Mouse (Mus musculus) lung, embryonic 14.5 days (tissue): Measurements from ENCODE around the gene Ppcdc. TPM values are rescaled to one million over a fixed set of nuclear protein-coding genes. Genes with fewer than 3 reads are reported as not detected.

ENCODE experiments used
- ATAC-seq: fragments of 200-750 bp; cut with Nextera tagmentation; 2 replicates; pipeline ENCODE4 v1.8.0; 2017; ENCODE audit warnings: mild to moderate bottlenecking, moderate TSS enrichment, moderate library complexity; ENCODE audit not compliant: insufficient read depth
- DNase-seq: peaks from one replicate; pipeline ENCODE4 v3.0.0-alpha.2; 2015
- H3K27ac ChIP-seq: fragments of 300-500 bp; sonication (generic); 2 replicates; pipeline ENCODE4 v1.5.1; 2014; ENCODE audit warnings: low read depth, mild to moderate bottlenecking, moderate library complexity
- H3K27me3 ChIP-seq: fragments of 300-500 bp; sonication (generic); 2 replicates; pipeline ENCODE4 v1.6.1; 2014; ENCODE audit warnings: low read length, control low read depth; ENCODE audit not compliant: insufficient read depth
- H3K36me3 ChIP-seq: fragments of 300-500 bp; sonication (generic); 2 replicates; pipeline ENCODE4 v1.6.1; 2014; ENCODE audit warnings: control low read depth; ENCODE audit not compliant: insufficient read depth
- H3K4me1 ChIP-seq: fragments of 300-500 bp; sonication (generic); 2 replicates; pipeline ENCODE4 v1.6.1; 2014; ENCODE audit warnings: antibody characterized with exemption, control low read depth; ENCODE audit not compliant: insufficient read depth
- H3K4me2 ChIP-seq: fragments of 300-500 bp; sonication (generic); 2 replicates; pipeline ENCODE4 v1.6.1; 2014; ENCODE audit warnings: mild to moderate bottlenecking
- H3K4me3 ChIP-seq: fragments of 300-500 bp; sonication (generic); 2 replicates; pipeline ENCODE4 v1.5.1; 2014; ENCODE audit warnings: low read depth, low read length
- H3K9ac ChIP-seq: fragments of 300-500 bp; sonication (generic); 2 replicates; pipeline ENCODE4 v1.6.1; 2014
- H3K9me3 ChIP-seq: fragments of 300-500 bp; sonication (generic); 2 replicates; pipeline ENCODE4 v1.6.1; 2016; ENCODE audit warnings: low read depth, low read length, control low read depth
- CTCF ChIP-seq: IDR thresholded peaks from 2 replicates; pipeline ENCODE4 v1.5.1; 2016; ENCODE audit warnings: antibody characterized with exemption, low read depth
- WGBS: fragments of 180-500 bp; shearing (Covaris S2); extraction: QIAGEN DNeasy Blood & Tissue Kit; methylation state at CpG from one replicate; pipeline ENCODE4 v1.1.7; 2014; 5-methylcytosine and 5-hydroxymethylcytosine counted together
- polyA plus RNA-seq: library from polyadenylated mRNA; unstranded; fragments of >200 nt; fragmentation: Nextera tagmentation; extraction: Ambion mirVana; gene quantifications from 2 replicates; pipeline ENCODE4 v1.2.1, GENCODE M21; 2014

Gene Ppcdc
- polyA plus RNA-seq, 1 experiment from 2014 or later = 22.5 TPM

DNA sequence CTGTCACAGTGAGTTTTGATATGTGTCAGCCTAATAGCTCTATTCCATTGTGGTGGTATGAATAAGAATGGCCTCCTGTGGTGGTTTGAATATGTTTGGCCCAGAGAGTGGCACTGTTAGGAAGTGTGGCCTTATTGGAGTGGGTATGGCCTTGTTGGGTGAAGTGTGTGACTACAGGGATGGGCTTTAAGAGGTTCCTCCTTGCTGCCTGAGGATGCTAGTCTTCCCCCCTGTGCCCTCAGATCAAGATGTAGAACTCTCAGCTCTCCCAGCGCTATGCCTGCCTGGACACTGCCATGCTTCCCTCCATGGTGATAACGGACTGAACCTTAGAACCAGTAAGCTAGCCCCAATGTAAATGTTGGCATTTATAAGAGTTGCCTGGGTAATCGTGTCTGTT lies 78.9 kb downstream of the Ppcdc start:
- H3K36me3 ChIP-seq = no peaks in the 10 kb centered on the region
- H3K9me3 ChIP-seq = no peaks in the 10 kb centered on the region
- no peak for TF ChIP-seq CTCF
- H3K27me3 ChIP-seq = no peaks in the 10 kb centered on the region
- DNase-seq = no peak
- no peaks in the 10 kb centered on the region for H3K4me1 ChIP-seq
- no peak overlapping the region for H3K4me3 ChIP-seq
- WGBS = 90% methylated on average over 3 of the region's 3 CpGs
- no peak for ATAC-seq
- H3K27ac ChIP-seq = no peak overlapping the region
- H3K9ac ChIP-seq = no peak overlapping the region
- H3K4me2 ChIP-seq = no peak overlapping the region

DNA sequence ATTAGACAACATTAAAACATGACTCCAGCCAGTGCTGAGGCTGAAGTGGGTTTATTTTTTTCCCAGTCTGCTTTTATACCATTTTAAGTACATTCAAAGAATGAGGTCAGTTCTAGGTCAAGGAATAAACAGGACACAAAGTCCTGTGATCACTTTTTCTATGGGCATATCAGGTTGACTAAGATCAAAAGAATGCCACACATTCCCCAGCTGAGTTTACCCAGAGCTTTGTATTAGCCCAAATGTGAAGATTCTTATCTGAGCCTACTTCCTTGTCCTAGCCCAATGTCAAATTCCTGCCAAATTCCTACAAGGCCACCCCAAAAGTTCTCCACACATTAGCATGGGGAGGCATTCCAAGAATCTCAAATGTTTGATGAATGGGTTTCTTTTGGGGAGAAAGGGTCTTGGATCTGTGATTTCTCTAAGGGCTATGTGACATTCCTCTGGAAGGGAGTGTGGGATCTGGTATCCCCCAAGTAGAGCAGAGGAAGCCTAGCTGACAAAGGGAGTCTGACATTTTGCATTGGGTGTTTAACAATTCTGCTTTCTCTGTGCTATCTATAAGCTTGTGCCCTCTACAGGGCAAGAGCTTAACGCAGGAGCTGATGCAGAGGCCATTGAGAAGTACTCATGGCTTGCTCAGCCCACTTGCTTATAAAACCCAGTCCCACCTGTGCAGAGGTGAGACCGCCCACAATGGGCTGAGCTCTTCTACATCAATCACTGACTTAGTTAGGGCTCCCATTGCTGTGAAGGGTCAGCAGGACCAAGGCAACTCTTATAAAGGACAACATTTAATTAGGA lies 85.3 kb downstream of the Ppcdc start:
- H3K9ac ChIP-seq = no peak overlapping the region
- no peaks in the 10 kb centered on the region for H3K36me3 ChIP-seq
- no peaks in the 10 kb centered on the region for H3K4me1 ChIP-seq
- ATAC-seq (no peak), DNase-seq (peak; percentile 13)
- H3K27me3 ChIP-seq = no peaks in the 10 kb centered on the region
- H3K4me2 ChIP-seq = no peak overlapping the region
- WGBS = 56% methylated on average over 2 of the region's 2 CpGs
- no peaks in the 10 kb centered on the region for H3K9me3 ChIP-seq
- no peak overlapping the region for H3K4me3 ChIP-seq
- H3K27ac ChIP-seq = no peak overlapping the region
- no peak for TF ChIP-seq CTCF

DNA sequence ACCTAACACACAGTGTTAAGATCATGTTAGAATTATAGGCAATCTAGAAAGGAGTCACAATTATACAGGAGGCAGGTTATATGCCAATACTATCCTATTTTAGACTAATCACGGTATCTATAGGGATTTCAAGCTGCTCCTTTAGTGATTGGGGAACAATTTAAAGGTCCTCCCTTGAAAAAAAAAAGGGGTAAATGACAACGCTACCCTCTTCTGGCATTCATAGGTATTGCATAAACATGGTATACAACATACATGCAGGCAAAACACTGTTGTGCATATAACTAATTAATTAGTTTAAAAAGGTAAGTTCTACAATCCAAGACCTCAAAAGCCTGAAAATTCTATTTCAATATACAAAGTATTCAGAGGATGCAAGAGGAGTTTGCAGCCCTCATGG lies 88.6 kb downstream of the Ppcdc start:
- Histone ChIP-seq H3K9me3 (no peaks in the 10 kb centered on the region), H3K4me1 (no peaks in the 10 kb centered on the region), H3K4me3 (no peak overlapping the region), H3K27ac (no peak overlapping the region), H3K9ac (no peak overlapping the region), H3K27me3 (no peaks in the 10 kb centered on the region), H3K4me2 (no peak overlapping the region), H3K36me3 (no peaks in the 10 kb centered on the region)
- no peak for ATAC-seq
- TF ChIP-seq CTCF = peak; percentile 36
- peak; percentile 10 for DNase-seq
- WGBS = 71% methylated on average over 2 of the region's 2 CpGs

DNA sequence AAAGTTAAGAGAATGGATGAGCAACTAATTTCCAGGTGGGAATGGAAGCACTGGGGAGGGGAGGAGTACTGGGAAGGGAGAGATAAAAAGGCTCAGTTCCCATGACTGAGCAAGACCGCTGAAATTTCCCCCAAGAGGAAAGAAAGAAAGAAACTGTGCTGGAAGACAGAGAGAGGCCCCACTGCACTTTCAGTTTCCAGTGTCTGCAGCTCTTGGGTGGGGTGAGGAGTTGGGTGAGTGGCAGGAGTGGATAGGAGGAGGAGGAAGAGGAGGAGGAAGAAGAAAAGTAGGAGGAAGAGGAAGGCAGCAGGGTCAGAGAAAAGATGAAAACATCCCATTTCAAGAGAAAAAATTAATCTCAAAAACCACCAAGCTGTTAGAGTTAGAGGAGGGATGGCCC lies 94.0 kb downstream of the Ppcdc start:
- no peak for TF ChIP-seq CTCF
- H3K27ac ChIP-seq = no peak overlapping the region
- H3K4me2 ChIP-seq = no peak overlapping the region
- H3K4me1 ChIP-seq = no peaks in the 10 kb centered on the region
- no peak for DNase-seq
- no peak overlapping the region for H3K4me3 ChIP-seq
- no peaks in the 10 kb centered on the region for H3K27me3 ChIP-seq
- ATAC-seq = no peak
- no peak overlapping the region for H3K9ac ChIP-seq
- H3K36me3 ChIP-seq = no peaks in the 10 kb centered on the region
- no peaks in the 10 kb centered on the region for H3K9me3 ChIP-seq
- WGBS = 56% methylated on average over 1 of the region's 1 CpGs

DNA sequence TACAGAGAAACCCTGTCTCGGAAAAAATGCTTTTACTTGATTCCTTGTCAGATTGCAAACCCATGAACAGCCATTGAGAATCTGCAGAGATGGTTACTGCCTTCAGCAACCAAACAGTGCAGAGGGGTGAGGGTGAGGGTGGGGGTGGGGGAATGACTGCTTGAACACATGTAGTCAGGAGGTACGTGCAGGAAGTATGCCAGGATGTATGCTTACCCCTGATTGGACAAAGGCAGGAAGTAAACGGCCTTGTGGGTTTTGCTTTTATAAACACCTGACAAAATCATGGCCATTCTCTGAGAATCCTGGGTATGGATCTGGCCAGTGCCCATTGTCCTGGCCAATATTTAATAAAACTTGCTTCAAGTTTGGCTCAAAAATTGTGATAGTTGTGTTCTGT lies 96.2 kb downstream of the Ppcdc start:
- no peak overlapping the region for H3K27ac ChIP-seq
- TF ChIP-seq CTCF = no peak
- no peaks in the 10 kb centered on the region for H3K27me3 ChIP-seq
- ATAC-seq (0 out of 2 replicates have a peak, but pooled peaks have one; percentile 52), DNase-seq (peak; percentile 54)
- no peak overlapping the region for H3K4me2 ChIP-seq
- no peak overlapping the region for H3K4me3 ChIP-seq
- WGBS = 62% methylated on average over 3 of the region's 3 CpGs
- H3K9ac ChIP-seq = no peak overlapping the region
- H3K4me1 ChIP-seq = no peaks in the 10 kb centered on the region
- no peaks in the 10 kb centered on the region for H3K36me3 ChIP-seq
- no peaks in the 10 kb centered on the region for H3K9me3 ChIP-seq

DNA sequence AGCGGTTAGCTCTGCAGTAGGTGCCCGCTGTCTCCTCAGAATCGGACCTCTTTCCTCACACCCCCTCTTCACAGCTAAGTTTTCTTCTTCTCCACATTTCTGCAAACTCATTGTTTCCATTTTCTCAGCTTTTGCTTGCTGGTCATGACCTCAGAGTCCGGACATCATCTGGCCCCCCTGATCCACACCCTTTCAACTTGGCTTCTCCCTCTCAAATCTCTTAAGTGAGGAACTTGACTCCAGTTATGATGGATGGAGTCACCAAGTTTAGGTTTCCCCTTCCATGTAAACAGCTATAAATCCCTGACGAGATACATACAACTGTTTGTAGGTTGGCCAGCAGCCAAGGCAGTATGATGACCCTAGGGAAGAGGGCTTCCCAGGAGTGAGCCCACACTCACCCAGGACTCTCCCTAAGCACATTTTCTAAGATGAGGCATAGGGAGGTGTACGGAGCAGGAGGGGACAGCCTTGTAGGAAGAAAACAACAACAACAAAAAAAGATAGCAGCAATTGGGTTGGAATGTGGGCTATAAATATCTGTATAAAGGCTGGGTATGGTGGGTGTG lies 96.9 kb downstream of the Ppcdc start:
- Histone ChIP-seq H3K4me3 (no peak overlapping the region), H3K27me3 (no peaks in the 10 kb centered on the region), H3K4me2 (no peak overlapping the region), H3K27ac (peak overlapping the region; percentile 47; the same call in 1 of the 2 replicates), H3K9me3 (no peaks in the 10 kb centered on the region), H3K36me3 (no peaks in the 10 kb centered on the region), H3K9ac (no peak overlapping the region), H3K4me1 (no peaks in the 10 kb centered on the region)
- ATAC-seq = peak; percentile 52; the same call in 1 of the 2 replicates
- WGBS = 42% methylated on average over 6 of the region's 6 CpGs
- TF ChIP-seq CTCF = no peak
- DNase-seq = peak; percentile 68

DNA sequence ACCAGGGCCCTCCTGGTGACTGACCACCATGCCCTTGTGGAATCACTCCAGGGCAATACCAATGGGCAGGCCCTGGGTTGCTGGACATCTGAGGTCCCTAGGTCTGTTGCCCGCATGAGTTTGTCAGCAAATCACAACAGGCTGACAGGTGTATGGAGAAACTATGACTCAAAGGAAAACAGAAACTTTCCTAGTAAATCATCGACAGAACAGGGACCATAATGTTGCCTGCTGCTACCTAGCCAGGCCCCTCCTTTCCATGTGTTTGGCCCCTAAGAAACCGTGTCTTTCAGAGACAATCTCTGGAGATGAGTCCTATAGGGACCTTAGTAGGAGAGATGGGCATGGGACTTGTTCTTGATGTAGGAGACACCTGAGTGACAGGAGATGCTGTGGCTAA lies 97.7 kb downstream of the Ppcdc start:
- Histone ChIP-seq H3K9ac (no peak overlapping the region), H3K4me1 (no peaks in the 10 kb centered on the region), H3K4me3 (no peak overlapping the region), H3K27me3 (no peaks in the 10 kb centered on the region), H3K27ac (no peak overlapping the region), H3K36me3 (no peaks in the 10 kb centered on the region), H3K4me2 (no peak overlapping the region), H3K9me3 (no peaks in the 10 kb centered on the region; the same call in 1 of the 2 replicates)
- no peak for DNase-seq
- no peak for ATAC-seq
- WGBS = 67% methylated on average over 3 of the region's 3 CpGs
- TF ChIP-seq CTCF = no peak
